Mouse (Mus musculus) layer of hippocampus, adult 6 months (tissue): ENCODE data around the gene Nsdhl. TPM values are rescaled to one million over a fixed set of nuclear protein-coding genes. Genes with fewer than 3 reads are reported as not detected.

ENCODE experiments used
- long read RNA-seq, 2 experiments: library from polyadenylated mRNA; unstranded; transcript quantifications; one replicate each; pipeline ENCODE4 v2.0.0; 2019 to 2020
- microRNA-seq: library from miRNA; unstranded; fragments of <30 nt; microRNA quantifications from one replicate; pipeline ENCODE4 v1.2.0, GENCODE M21; 2020
- polyA plus RNA-seq: library from polyadenylated mRNA; unstranded; fragments of <200 nt; fragmentation: Nextera tagmentation; gene quantifications from 2 replicates; pipeline ENCODE4 v1.2.3, GENCODE M21; 2021

Nsdhl gene
- 17.8 and 18.6 TPM in 2 replicates for polyA plus RNA-seq
- long read RNA-seq, experiment 1, transcript Nsdhl-201 (8 exons, 2,168 nt): major isoform, 29 of 33 reads
- long read RNA-seq, experiment 1, partial matches to known transcripts: 4 of 33 reads
- long read RNA-seq, experiment 1, other reads (novel, unspliced or antisense): 0 of 33 reads
- long read RNA-seq, experiment 2, transcript Nsdhl-201 (8 exons, 2,168 nt): major isoform, 113 of 118 reads
- long read RNA-seq, experiment 2, partial matches to known transcripts: 5 of 118 reads
- long read RNA-seq, experiment 2, other reads (novel, unspliced or antisense): 0 of 118 reads

GRCm38 (mm10) chrX:72917884-72918681, at the start of gene Nsdhl, which contains the start of gene Cetn2:
Nsdhl (plus strand) TSS chrX:72918557.
Cetn2 (minus strand) TSS chrX:72918411.

GRCm38 (mm10) chrX:72986841-72987519, 68.6 kb downstream of the Nsdhl start, which contains the start of gene Zfp185:
Zfp185 (plus strand) TSS chrX:72987339.

Small RNA genes lying within 50 kb of the gene (microRNA-seq; reads per million reads assigned to microRNA genes)
- not detected for gene Mir2137

Other genes starting within 250 kb of the Nsdhl start
- gene Gabrq, start 93.4 kb upstream of the Nsdhl start, polyA plus RNA-seq: 0.20 and 0.30 TPM in 2 replicates
- 77.6 and 110 TPM in 2 replicates for gene Cetn2, start 146 bp upstream of the Nsdhl start, polyA plus RNA-seq
- gene Zfp185, start 68.8 kb downstream of the Nsdhl start, polyA plus RNA-seq: 1.1 and 4.6 TPM in 2 replicates
- not detected in 2 replicates for gene Pnma5, start 118.5 kb downstream of the Nsdhl start, polyA plus RNA-seq
- gene Pnma3, start 146.2 kb downstream of the Nsdhl start, polyA plus RNA-seq: 0.68 and 1.0 TPM in 2 replicates
- gene Xlr4a, start 163.9 kb downstream of the Nsdhl start, polyA plus RNA-seq: 0.18 TPM in 1 of 2 replicates, not detected in the other
- gene Xlr3a, start 178.5 kb downstream of the Nsdhl start, polyA plus RNA-seq: 0.53 and 1.8 TPM in 2 replicates
- gene Gm14685, start 198.5 kb downstream of the Nsdhl start, polyA plus RNA-seq: 0.52 and 0.60 TPM in 2 replicates
- gene Xlr5b, start 230.2 kb downstream of the Nsdhl start, polyA plus RNA-seq: not detected in 2 replicates
- 0.19 and 0.33 TPM in 2 replicates for gene DXBay18, start 230.9 kb downstream of the Nsdhl start, polyA plus RNA-seq